28 mouse cellular contexts compared by ENCODE assay signal in the genomic region with DNA sequence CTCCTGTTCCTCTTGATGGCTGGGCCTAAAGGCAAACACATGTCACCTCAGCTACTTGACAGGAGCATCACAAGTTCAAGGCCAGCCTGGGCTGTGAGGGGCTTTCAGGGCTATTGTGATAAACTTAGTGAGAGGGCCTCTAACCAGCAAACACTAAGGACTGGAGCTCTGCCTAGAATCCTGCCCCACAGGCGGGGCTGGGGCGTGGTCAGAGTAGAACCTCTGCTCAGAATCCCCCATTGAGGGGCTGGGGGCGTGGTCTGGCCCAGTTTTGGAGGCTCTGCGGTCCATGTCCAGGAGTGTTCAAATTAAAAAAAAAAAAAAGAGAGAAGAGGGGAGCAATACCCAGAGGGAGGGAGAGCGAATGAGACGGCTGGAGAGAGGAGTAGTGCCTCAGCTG. TPM values are rescaled to one million over a fixed set of nuclear protein-coding genes. Genes with fewer than 3 reads are reported as not detected.
DNase-seq lines count a peak whose midpoint lies in the region; ATAC-seq lines count a peak whose summit lies in the region.
"Had no signal": no experiment of that assay in that cellular context is flagged by ENCODE, and none has a peak within 500 bp of the region (broad histone marks: within the 10 kb centered on the region; RNA-seq: fewer than 3 reads in every experiment).

No protein-coding gene starts in this region.

- H3K27ac ChIP-seq in limb, embryonic 10.5 days = no peak overlapping the region
- H3K27ac ChIP-seq: embryonic facial prominence, embryonic 10.5 days; embryonic facial prominence, embryonic 13.5 days; forebrain, embryonic 13.5 days; gastrocnemius, adult 2 months; heart, embryonic 15.5 days; hindbrain, embryonic 15.5 days; intestine, embryonic 15.5 days had no signal

- peak; percentile 35 for DNase-seq in cerebellum, adult 11-12 months
- DNase-seq in cerebellum, postnatal 25 days = no peak
- DNase-seq in heart, adult 11 months = peak; percentile 86
- DNase-seq in heart, postnatal 36 days = no peak
- DNase-seq in ES-CJ7 (ENCODE audit: low read depth, low spot score) = peak; percentile 41
- DNase-seq in limb, embryonic 10.5 days (ENCODE audit: low spot score) = no peak
- DNase-seq: adrenal gland, postnatal 10 days; adrenal gland, postnatal 36 days; cerebellum, adult 2 months; embryo, embryonic 11 days; forebrain, postnatal 0 days; gastrocnemius, adult 2 months; gastrocnemius, postnatal 14 days; heart, adult 18-20 months; heart, postnatal 10 days; heart, postnatal 4 days; kidney, adult 11 months had no signal

- no peak for ATAC-seq in activated CD4-positive, CD25-positive, alpha-beta regulatory T cell, adult 4 months
- ATAC-seq: forebrain, embryonic 13.5 days; forebrain, postnatal 0 days; intestine, embryonic 15.5 days; Patski had no signal

- H3K27me3 ChIP-seq in limb, embryonic 10.5 days (ENCODE audit: low read depth, poor library complexity, severe bottlenecking) = 0 out of 2 replicates have a peak, but pooled peaks cover 11% of the 10 kb centered on the region
- H3K27me3 ChIP-seq: forebrain, embryonic 13.5 days; hindbrain, embryonic 15.5 days; intestine, embryonic 15.5 days; Patski had no signal

- H3K9me3 ChIP-seq in limb, embryonic 10.5 days (replicated peaks) = no peaks in the 10 kb centered on the region
- H3K9me3 ChIP-seq: embryonic facial prominence, embryonic 13.5 days; forebrain, embryonic 13.5 days; heart, embryonic 15.5 days; hindbrain, embryonic 15.5 days; intestine, embryonic 15.5 days had no signal

- H3K36me3 ChIP-seq in limb, embryonic 10.5 days = peaks cover 27% of the 10 kb centered on the region
- H3K36me3 ChIP-seq: heart, embryonic 15.5 days; hindbrain, embryonic 15.5 days had no signal

- 0 out of 2 replicates have a peak overlapping the region, but pooled peaks have one; percentile 16 for H3K4me3 ChIP-seq in limb, embryonic 10.5 days
- H3K4me3 ChIP-seq: embryonic facial prominence, embryonic 10.5 days; embryonic facial prominence, embryonic 13.5 days; erythroblast, embryonic 14.5 days; forebrain, embryonic 13.5 days; gastrocnemius, adult 2 months; heart, embryonic 12.5 days; heart, embryonic 15.5 days; hindbrain, embryonic 15.5 days; intestine, embryonic 15.5 days had no signal

- peaks cover 35% of the 10 kb centered on the region for H3K4me1 ChIP-seq in limb, embryonic 10.5 days

- WGBS in limb, embryonic 10.5 days = 84% methylated on average over 6 of the region's 6 CpGs

- intact Hi-C loops in heart, postnatal 36 days (cut with DNase I) = no loop called here

RNA-seq across cellular contexts. Expression of gene Timm13, which starts 5.1 kb away (rescaled TPM):
- total RNA-seq in heart, postnatal 36 days (2021) = 100 to 1,000 TPM; 129 to 145 TPM
- 342 and 401 TPM in 2 replicates for polyA plus RNA-seq in limb, embryonic 10.5 days (2016; fragmentation: Nextera tagmentation; extraction: Ambion mirVana)
- 100 to 1,000 TPM; 228 to 262 TPM for polyA plus RNA-seq in activated CD4-positive, CD25-positive, alpha-beta regulatory T cell, adult 4 months (2017; shearing (Covaris generic))

RNA-seq across cellular contexts. Expression of gene Lmnb2, which starts 22.3 kb away (rescaled TPM):
- total RNA-seq in heart, postnatal 36 days (2021) = 1 to 10 TPM; 3.6 to 4.9 TPM
- 85.0 and 85.4 TPM in 2 replicates for polyA plus RNA-seq in limb, embryonic 10.5 days (2016; fragmentation: Nextera tagmentation; extraction: Ambion mirVana)
- polyA plus RNA-seq in activated CD4-positive, CD25-positive, alpha-beta regulatory T cell, adult 4 months (2017; shearing (Covaris generic)) = 1 to 10 TPM; 2.8 to 4.5 TPM

RNA-seq across cellular contexts. Expression of gene Tmprss9, which starts 24.0 kb away (rescaled TPM):
- total RNA-seq in heart, postnatal 36 days (2021) = not detected
- polyA plus RNA-seq in limb, embryonic 10.5 days (2016; fragmentation: Nextera tagmentation; extraction: Ambion mirVana) = 0.04 TPM in 2 replicates
- polyA plus RNA-seq in activated CD4-positive, CD25-positive, alpha-beta regulatory T cell, adult 4 months (2017; shearing (Covaris generic)) = not detected
- total RNA-seq: adrenal gland, postnatal 36 days; common myeloid progenitor, adult 5-6 weeks; heart, adult 18-20 months; heart, postnatal 10 days; heart, postnatal 4 days had no signal
- polyA plus RNA-seq: embryonic facial prominence, embryonic 13.5 days; heart, embryonic 12.5 days had no signal

RNA-seq across cellular contexts. Expression of gene Gadd45b, which starts 34.2 kb away (rescaled TPM):
- total RNA-seq in heart, postnatal 36 days (2021) = 10 to 100 TPM; 11.0 to 18.7 TPM
- polyA plus RNA-seq in limb, embryonic 10.5 days (2016; fragmentation: Nextera tagmentation; extraction: Ambion mirVana) = 4.5 and 9.8 TPM in 2 replicates
- polyA plus RNA-seq in activated CD4-positive, CD25-positive, alpha-beta regulatory T cell, adult 4 months (2017; shearing (Covaris generic)) = 10 to 100 TPM; 22.8 to 45.2 TPM

RNA-seq across cellular contexts. Expression of gene Sppl2b, which starts 40.6 kb away (rescaled TPM):
- total RNA-seq in heart, postnatal 36 days (2021) = 10 to 100 TPM; 15.6 to 19.1 TPM
- 44.9 and 48.5 TPM in 2 replicates for polyA plus RNA-seq in limb, embryonic 10.5 days (2016; fragmentation: Nextera tagmentation; extraction: Ambion mirVana)
- polyA plus RNA-seq in activated CD4-positive, CD25-positive, alpha-beta regulatory T cell, adult 4 months (2017; shearing (Covaris generic)) = 10 to 100 TPM in 1 of 2 experiments, 1 to 10 TPM in 1; 8.9 to 18.4 TPM

Comparison
In these comparisons a context has a peak if more than half of its experiments do, and no peak if none do; other contexts are left out.
1. DNase-seq: peak in cerebellum, adult 11-12 months (single experiment), heart, adult 11 months (single experiment) and ES-CJ7 (single experiment); none in cerebellum, postnatal 25 days (0 of 2), heart, postnatal 36 days (0 of 2) and limb, embryonic 10.5 days (single experiment).
2. RNA of gene Lmnb2, which starts 22.3 kb away (polyA plus RNA-seq): 85.0 to 85.4 TPM in limb, embryonic 10.5 days; 2.8 to 4.5 TPM in activated CD4-positive, CD25-positive, alpha-beta regulatory T cell, adult 4 months; every median in the first group is over 10 times any median in the second.